Mouse (Mus musculus) erythroblast, embryonic 14.5 days (primary cell): Measurements from ENCODE around the gene Gtf2f1. TPM values are rescaled to one million over a fixed set of nuclear protein-coding genes. Genes with fewer than 3 reads are reported as not detected.

Experiments used
- H3K27me3 ChIP-seq: 2 replicates; pipeline ENCODE4 v1.6.1; 2012; ENCODE audit warnings: inconsistent platforms; ENCODE audit not compliant: control insufficient read depth
- H3K36me3 ChIP-seq: 2 replicates; pipeline ENCODE4 v1.6.1; 2012; ENCODE audit warnings: mild to moderate bottlenecking, inconsistent platforms; ENCODE audit not compliant: control insufficient read depth
- H3K4me1 ChIP-seq: 2 replicates; pipeline ENCODE4 v1.6.1; 2012; ENCODE audit warnings: inconsistent platforms; ENCODE audit not compliant: control insufficient read depth
- H3K4me3 ChIP-seq: replicated peaks from 2 replicates; pipeline ENCODE3; 2012; ENCODE audit warnings: moderate library complexity, mild to moderate bottlenecking, inconsistent platforms
- H3K9me3 ChIP-seq: 2 replicates; pipeline ENCODE4 v1.6.1; 2012; ENCODE audit warnings: low read length, inconsistent platforms, mixed read lengths; ENCODE audit not compliant: control insufficient read depth
- GATA1 ChIP-seq: IDR thresholded peaks from 2 replicates; pipeline ENCODE4 v1.6.1; 2012; ENCODE audit warnings: low read length, inconsistent platforms, mixed read lengths
- TAL1 ChIP-seq: IDR thresholded peaks from 3 replicates; pipeline ENCODE4 v1.6.1; 2012; ENCODE audit warnings: low read length, inconsistent platforms, mixed read lengths
- polyA plus RNA-seq: library from polyadenylated mRNA; stranded (reverse); fragments of >175 nt; gene quantifications from 2 replicates; pipeline ENCODE4 v1.2.3, GENCODE M21; 2012

The Gtf2f1 gene
- polyA plus RNA-seq, 1 experiment = 32.9 TPM

DNA sequence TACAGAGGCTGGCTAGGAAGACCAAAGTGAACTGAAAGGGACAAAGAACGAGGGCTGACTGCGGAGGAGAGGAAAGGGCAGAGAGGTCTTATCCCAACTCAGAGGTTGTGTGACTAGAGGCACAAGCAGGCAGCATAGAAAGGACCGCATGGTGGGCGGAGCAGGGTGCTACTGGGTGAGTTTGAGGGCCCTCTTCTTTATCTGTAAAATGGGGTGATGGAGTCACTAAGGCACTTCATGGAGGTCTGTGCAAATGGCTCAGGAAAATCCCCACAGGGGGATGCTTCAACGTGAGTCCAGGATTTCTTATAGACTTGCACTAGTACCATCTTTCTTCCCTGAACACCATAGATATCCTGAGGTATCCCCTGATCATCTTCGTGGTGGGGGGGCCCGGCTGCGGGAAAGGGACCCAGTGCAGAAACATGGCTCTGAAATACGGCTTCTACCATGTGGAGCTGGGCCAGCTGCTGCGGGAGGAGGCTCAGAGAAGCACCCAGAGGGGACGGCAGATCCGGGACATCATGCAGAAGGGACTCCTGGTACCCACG is 1.2 kb upstream of the Gtf2f1 start:
- Histone ChIP-seq H3K9me3 (no peaks in the 10 kb centered on the region), H3K36me3 (peaks cover 25% of the 10 kb centered on the region), H3K4me1 (peaks cover 66% of the 10 kb centered on the region), H3K4me3 (peak overlapping the region; percentile 83), H3K27me3 (no peaks in the 10 kb centered on the region)
- TF ChIP-seq TAL1 = no peak
- no peak for TF ChIP-seq GATA1

DNA sequence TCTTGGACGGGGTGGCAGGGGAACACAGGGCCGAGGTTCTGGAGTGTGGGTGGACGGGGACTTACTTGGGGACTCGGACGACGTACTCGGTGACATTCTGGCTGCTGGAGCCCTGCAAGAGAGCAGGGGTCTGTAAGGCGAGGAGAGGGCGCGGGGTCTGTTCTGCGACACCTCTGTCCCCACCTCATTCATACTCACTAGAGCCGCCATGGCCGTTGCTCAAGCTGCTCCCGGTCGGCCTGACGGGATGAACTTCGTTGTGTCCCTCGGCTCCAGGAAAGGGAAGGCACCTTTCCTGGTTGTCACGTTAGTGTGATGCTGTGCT is 215 bp downstream of the Gtf2f1 start:
- no peak for TF ChIP-seq GATA1
- TF ChIP-seq TAL1 = no peak
- Histone ChIP-seq H3K36me3 (peaks cover 39% of the 10 kb centered on the region), H3K4me3 (peak overlapping the region; percentile 83), H3K27me3 (no peaks in the 10 kb centered on the region), H3K9me3 (no peaks in the 10 kb centered on the region), H3K4me1 (peaks cover 67% of the 10 kb centered on the region)

DNA sequence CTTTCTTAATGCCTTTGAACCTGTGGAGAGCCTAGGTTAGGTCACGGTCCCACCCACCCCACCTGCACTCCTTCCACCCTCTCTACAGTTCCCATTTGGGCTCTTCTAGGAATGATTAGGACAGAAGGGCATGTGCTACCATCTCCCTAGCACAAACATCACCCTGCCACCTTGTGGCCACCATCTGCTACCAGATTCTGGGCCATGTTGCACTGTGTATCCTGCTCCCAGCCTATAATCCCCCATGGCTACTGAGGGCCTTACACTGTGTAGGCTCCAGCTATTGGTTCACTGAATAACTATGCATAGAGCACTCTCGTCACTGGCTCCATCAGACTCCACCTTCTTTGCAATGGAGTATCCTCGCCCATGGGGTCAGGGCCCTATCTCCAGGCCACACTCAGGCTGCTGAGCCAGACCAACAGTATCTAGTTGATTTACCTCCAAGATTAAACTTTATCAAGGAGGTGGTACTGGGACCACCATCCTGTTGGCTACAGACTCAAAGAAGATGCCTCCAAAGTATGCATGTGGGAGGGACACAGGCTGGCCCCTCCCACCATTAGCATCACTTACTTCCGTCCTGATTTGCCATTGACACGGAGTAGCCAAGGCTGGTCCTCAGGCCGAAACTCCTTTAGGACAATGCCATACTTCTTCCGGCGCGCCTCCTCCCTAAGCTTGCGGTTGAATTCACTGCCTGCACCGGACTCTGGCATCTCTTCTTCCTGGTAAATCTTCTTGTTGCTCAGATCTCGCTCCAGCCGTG is 3.8 kb downstream of the Gtf2f1 start:
- no peak overlapping the region for H3K4me3 ChIP-seq
- no peaks in the 10 kb centered on the region for H3K27me3 ChIP-seq
- peaks cover 75% of the 10 kb centered on the region for H3K36me3 ChIP-seq
- peaks cover 75% of the 10 kb centered on the region for H3K4me1 ChIP-seq
- TF ChIP-seq GATA1 (no peak), TAL1 (no peak)
- H3K9me3 ChIP-seq = no peaks in the 10 kb centered on the region

DNA sequence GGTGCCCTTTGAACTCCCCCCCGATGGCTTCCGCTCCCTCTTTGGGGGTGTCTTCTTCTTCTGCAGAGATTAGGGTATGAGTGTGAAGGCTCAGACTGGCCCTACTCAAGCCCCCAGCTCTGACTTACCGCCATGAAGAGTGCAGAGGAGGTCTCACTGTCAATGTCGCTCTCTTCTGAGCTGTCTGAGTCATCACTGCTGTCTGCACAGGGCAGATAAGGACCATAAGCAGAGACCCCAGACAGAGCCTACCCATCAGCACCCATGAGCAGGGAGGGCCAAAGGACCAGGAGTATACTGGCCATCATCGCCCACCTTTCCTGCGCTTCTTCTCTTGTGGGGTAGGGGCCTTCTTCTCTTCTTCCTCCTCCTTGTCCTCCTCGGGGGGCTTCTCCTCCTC is 7.1 kb downstream of the Gtf2f1 start:
- H3K9me3 ChIP-seq = peaks cover 2% of the 10 kb centered on the region; the same call in 1 of the 2 replicates
- peaks cover 97% of the 10 kb centered on the region for H3K36me3 ChIP-seq
- H3K4me1 ChIP-seq = peaks cover 63% of the 10 kb centered on the region
- TF ChIP-seq TAL1 (no peak), GATA1 (no peak)
- H3K27me3 ChIP-seq = no peaks in the 10 kb centered on the region
- no peak overlapping the region for H3K4me3 ChIP-seq

DNA sequence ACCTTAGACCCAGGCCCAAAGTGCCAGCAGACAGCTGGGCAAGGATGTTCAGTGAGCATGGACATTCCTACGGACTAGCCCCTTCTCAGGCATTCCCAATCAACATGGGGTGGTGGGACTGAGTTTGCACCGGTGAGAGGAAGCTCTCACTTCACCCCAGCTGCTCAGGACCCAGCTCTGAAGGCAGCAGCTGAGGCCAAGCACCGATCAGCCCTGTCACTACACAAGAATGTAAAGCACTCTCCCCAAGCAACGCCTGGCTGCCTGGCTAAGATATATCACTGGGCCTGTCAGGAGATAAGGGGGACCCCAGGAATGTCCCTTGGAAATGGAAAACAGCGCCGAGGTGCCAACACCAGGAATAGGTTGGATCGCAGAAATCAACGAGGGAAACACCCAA is 9.9 kb downstream of the Gtf2f1 start:
- Histone ChIP-seq H3K36me3 (peaks cover 81% of the 10 kb centered on the region), H3K9me3 (peaks cover 2% of the 10 kb centered on the region; the same call in 1 of the 2 replicates), H3K4me1 (peaks cover 63% of the 10 kb centered on the region), H3K27me3 (no peaks in the 10 kb centered on the region), H3K4me3 (no peak overlapping the region)
- TF ChIP-seq GATA1 (no peak), TAL1 (no peak)

DNA sequence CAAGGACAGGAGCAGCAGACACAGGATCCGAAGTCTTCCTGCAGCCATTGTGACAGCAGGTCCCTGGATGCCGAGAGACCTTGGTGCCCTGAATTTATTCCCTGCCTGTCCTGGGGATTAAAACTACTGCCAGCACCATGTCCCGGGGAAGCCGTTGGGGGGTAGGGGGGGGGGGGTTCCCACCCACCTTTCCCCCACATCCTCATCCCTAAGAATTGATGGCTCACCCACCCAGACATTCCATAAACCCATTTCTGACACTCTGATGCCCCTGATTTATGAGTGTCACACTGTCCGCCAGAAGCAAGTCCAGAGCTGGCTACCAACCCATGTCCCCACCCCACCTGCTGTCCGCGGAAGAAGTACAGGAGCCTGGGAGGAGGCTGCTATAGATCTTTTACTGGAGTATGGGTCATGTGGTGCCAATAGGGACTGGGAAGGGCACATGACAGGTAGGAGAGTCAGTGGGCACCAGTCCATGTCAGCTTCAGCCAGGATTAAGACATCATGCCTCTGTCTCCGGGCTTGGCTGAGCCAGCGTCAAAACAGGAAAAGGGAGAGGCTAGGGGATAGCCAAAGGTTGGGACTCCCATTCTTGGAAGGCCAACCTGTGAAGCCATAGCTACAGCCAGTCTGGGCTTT is 11.0 kb downstream of the Gtf2f1 start, which contains the start of gene Pspn:
Pspn (minus strand) TSS at position 51 of the 642 bp plus-strand sequence.
- Histone ChIP-seq H3K4me3 (no peak within 1 kb of the TSS), H3K27me3 (no peaks in the 10 kb centered on the region), H3K9me3 (peaks cover 2% of the 10 kb centered on the region; the same call in 1 of the 2 replicates), H3K4me1 (peaks cover 60% of the 10 kb centered on the region), H3K36me3 (peaks cover 81% of the 10 kb centered on the region)
- TF ChIP-seq GATA1 (no peak), TAL1 (no peak)

DNA sequence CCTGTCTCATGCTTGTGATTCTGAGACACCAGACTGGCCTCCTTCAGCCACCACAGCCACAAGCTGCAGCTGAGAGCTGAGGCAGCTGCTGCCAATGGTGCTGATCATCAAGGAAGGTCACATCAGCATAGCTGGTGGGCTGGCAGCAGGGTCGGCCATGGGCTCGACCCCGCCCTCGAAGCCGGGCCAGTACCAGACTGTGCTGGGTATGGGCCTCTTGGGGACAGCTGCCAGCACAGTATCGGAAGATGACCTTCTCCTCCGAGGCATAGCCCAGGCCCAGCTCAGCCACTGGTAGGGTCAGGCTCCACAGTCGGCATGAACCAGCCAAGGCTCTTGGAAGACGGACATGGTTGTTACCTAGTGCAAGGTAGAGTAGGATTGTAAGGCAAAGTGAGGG is 11.7 kb downstream of the Gtf2f1 start:
- Histone ChIP-seq H3K4me3 (no peak overlapping the region), H3K9me3 (peaks cover 2% of the 10 kb centered on the region; the same call in 1 of the 2 replicates), H3K36me3 (peaks cover 81% of the 10 kb centered on the region), H3K4me1 (peaks cover 55% of the 10 kb centered on the region), H3K27me3 (no peaks in the 10 kb centered on the region)
- TF ChIP-seq GATA1 (no peak), TAL1 (no peak)

DNA sequence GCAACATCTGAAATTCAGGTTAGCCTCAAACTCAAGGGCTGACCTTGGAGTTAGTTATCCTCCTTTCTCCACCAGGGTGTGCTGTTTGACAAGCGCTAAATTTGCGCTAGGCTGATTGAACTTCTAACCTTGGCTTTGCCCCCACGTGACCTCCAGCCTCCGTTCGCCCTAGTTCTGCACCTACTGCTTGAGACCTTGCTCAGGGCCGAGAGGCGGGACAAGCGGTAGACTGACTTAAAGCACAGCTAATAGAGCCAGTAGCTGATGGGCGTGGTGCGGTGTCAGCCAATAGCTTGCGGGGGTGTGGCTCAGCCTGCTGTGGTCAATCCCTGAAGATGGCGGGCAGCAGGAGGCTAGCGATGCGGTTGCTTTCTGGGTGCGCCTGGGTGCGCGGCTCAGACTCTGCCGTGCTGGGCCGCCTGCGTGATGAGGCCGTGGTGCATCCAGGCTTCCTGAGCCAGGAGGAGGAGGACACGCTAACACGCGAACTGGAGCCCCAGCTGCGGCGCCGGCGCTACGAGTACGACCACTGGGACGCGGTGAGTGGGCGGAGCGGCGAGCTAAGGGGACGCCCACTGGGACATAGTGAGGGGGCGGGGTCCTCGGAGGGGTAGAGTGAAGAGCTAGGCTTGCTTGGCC is 13.9 kb downstream of the Gtf2f1 start, which contains the start of gene Alkbh7:
Alkbh7 (plus strand) TSS at position 311 of the 639 bp plus-strand sequence.
- Histone ChIP-seq H3K27me3 (no peaks in the 10 kb centered on the region), H3K4me1 (peaks cover 41% of the 10 kb centered on the region), H3K9me3 (peaks cover 2% of the 10 kb centered on the region; the same call in 1 of the 2 replicates), H3K36me3 (peaks cover 81% of the 10 kb centered on the region), H3K4me3 (peak within 1 kb of the TSS; percentile 83)
- no peak for TF ChIP-seq TAL1
- no peak for TF ChIP-seq GATA1

DNA sequence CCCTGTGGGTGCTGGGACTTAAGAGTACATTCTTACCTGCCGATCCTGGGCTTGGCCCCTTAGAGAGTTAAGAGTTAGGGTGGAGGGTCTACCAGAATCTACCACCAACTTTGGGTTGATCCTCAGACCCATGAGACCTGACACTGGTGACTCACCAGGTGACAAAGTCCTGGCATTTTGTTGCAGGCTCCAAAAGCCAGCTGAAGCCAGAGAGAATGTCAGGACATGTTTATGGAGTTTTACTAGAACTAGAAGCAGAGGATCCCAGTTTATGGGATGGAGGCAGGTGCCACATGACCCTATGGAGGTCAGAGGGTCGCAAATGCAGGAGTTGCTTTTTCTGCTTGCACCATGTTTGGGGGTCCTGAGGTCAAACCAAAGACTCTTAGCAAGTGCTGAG is 14.6 kb downstream of the Gtf2f1 start:
- H3K36me3 ChIP-seq = peaks cover 81% of the 10 kb centered on the region
- TF ChIP-seq GATA1 = no peak
- H3K4me3 ChIP-seq = peak overlapping the region; percentile 83
- H3K27me3 ChIP-seq = no peaks in the 10 kb centered on the region
- peaks cover 2% of the 10 kb centered on the region; the same call in 1 of the 2 replicates for H3K9me3 ChIP-seq
- H3K4me1 ChIP-seq = peaks cover 41% of the 10 kb centered on the region
